Mouse (Mus musculus) G1E (cell line): Measurements from ENCODE around the gene Adad2. TPM values are rescaled to one million over a fixed set of nuclear protein-coding genes. Genes with fewer than 3 reads are reported as not detected.

Experiments used
- ATAC-seq: 2 replicates; pipeline ENCODE4 v1.8.0; 2016; ENCODE audit warnings: mild to moderate bottlenecking; ENCODE audit not compliant: insufficient number of reproducible peaks, poor library complexity, low FRiP score, severe bottlenecking; ENCODE audit errors: extremely low read depth
- DNase-seq: peaks from one replicate; pipeline ENCODE4 v3.0.0; 2012; ENCODE audit warnings: low spot score
- H3K27me3 ChIP-seq: 2 replicates; pipeline ENCODE4 v1.6.1; 2012; ENCODE audit warnings: mild to moderate bottlenecking, low read length, inconsistent platforms; ENCODE audit not compliant: insufficient read depth
- H3K36me3 ChIP-seq: replicated peaks from 2 replicates; pipeline ENCODE3; 2012; ENCODE audit warnings: mild to moderate bottlenecking, inconsistent platforms
- H3K4me1 ChIP-seq: 2 replicates; pipeline ENCODE4 v1.6.1; 2012; ENCODE audit warnings: low read depth, low read length, inconsistent platforms, mixed read lengths; ENCODE audit not compliant: insufficient read depth
- H3K4me3 ChIP-seq: 2 replicates; pipeline ENCODE4 v1.5.1; 2012; ENCODE audit warnings: low read depth, mild to moderate bottlenecking, inconsistent platforms, low read length, moderate library complexity, mixed read lengths
- H3K9me3 ChIP-seq: replicated peaks from 2 replicates; pipeline ENCODE4 v1.6.1; 2012; ENCODE audit warnings: inconsistent platforms
- CTCF ChIP-seq: IDR thresholded peaks from 2 replicates; pipeline ENCODE4 v1.5.1; 2012; ENCODE audit warnings: low read depth, low read length, inconsistent platforms, mixed read lengths
- GATA1 ChIP-seq: IDR thresholded peaks from 2 replicates; pipeline ENCODE4 v1.6.1; 2012; ENCODE audit warnings: borderline replicate concordance, low read length, inconsistent platforms, mixed read lengths
- GATA2 ChIP-seq: IDR thresholded peaks from 2 replicates; pipeline ENCODE4 v1.6.1; 2012; ENCODE audit warnings: low read depth, low read length, inconsistent platforms, borderline replicate concordance
- POLR2AphosphoS5 ChIP-seq: IDR thresholded peaks from 2 replicates; pipeline ENCODE4 v1.6.1; 2012; ENCODE audit warnings: low read depth, low read length, inconsistent platforms; ENCODE audit not compliant: insufficient replicate concordance
- TAL1 ChIP-seq: conservative IDR thresholded peaks from 2 replicates; pipeline ENCODE4 v1.6.1; 2012; ENCODE audit warnings: low read depth, low read length, inconsistent platforms, mixed read lengths
- polyA plus RNA-seq: library from polyadenylated mRNA; stranded (reverse); fragments of >175 nt; gene quantifications from 2 replicates; pipeline ENCODE4 v1.2.3, GENCODE M21; 2012
- total RNA-seq, 2 experiments: library from RNA; stranded (forward) in 1 of 2; stranded (reverse) in 1 of 2; fragments of 200-1000 nt in 1 of 2; fragments of >200 nt in 1 of 2; fragmentation: Nextera tagmentation in 1 of 2; gene quantifications; 2 replicates each; pipeline ENCODE4 v1.2.3; 2014 to 2017

Gene Adad2
- total RNA-seq (2014; fragmentation: Nextera tagmentation) (not detected in 2 replicates), total RNA-seq (2017) (not detected in 2 replicates), polyA plus RNA-seq (not detected in 2 replicates)

DNA sequence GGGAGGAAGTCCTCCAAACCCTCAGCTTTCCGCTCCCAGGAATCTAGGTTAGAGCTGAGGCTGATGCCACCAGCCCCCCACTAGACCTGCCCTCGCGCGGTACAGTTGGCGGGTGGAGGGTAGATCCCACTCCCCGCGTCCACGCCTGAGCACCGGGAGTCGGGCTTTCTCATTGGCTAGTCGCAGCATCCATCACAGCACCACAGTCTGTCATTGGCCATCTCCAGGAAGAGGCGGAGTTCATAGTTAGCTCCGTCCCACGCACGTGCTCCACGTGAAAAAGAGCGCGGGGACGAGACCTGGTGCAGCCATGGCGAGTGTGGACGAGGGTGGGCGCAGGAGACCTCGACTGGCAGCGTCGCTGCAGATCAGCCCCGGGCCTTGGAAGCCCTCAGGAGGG is at the start of gene Adad2:
TSS of gene Adad2 (plus strand) at position 277 of the 400 bp plus-strand sequence.
- no peak for ATAC-seq
- DNase-seq: no peak
- Histone ChIP-seq H3K4me3 (no peak within 1 kb of the TSS), H3K27me3 (peaks cover 26% of the 10 kb centered on the region; the same call in 1 of the 2 replicates), H3K36me3 (no peaks in the 10 kb centered on the region), H3K9me3 (peaks cover 13% of the 10 kb centered on the region), H3K4me1 (no peaks in the 10 kb centered on the region)
- TF ChIP-seq GATA1 (no peak), GATA2 (no peak), POLR2AphosphoS5 (no peak), CTCF (no peak), TAL1 (no peak)

DNA sequence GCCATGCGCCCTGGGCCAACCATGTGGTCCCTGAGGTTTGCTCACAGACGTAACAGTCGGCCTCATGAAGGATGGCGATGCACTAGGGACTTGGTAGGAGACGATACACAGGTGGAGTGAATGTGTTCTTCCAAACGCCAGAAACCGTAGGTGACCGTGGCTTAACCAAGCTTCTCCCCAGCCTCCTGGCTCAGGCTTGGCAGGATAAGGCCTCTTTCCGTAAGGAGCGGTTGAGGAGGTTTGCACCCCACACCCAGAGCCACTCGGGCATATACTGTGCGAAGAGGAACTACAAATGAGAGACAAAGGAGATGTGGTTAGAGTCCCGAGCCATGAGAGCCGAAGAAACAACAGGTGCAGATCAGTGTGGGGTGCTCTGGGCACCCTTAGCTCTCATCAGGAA is 48.7 kb upstream of the Adad2 start:
- TF ChIP-seq POLR2AphosphoS5 (no peak), CTCF (no peak), GATA2 (no peak), GATA1 (no peak), TAL1 (no peak)
- ATAC-seq (no peak), DNase-seq (no peak)
- Histone ChIP-seq H3K9me3 (no peaks in the 10 kb centered on the region), H3K27me3 (no peaks in the 10 kb centered on the region), H3K4me1 (peaks cover 12% of the 10 kb centered on the region), H3K4me3 (no peak overlapping the region), H3K36me3 (peaks cover 91% of the 10 kb centered on the region)

DNA sequence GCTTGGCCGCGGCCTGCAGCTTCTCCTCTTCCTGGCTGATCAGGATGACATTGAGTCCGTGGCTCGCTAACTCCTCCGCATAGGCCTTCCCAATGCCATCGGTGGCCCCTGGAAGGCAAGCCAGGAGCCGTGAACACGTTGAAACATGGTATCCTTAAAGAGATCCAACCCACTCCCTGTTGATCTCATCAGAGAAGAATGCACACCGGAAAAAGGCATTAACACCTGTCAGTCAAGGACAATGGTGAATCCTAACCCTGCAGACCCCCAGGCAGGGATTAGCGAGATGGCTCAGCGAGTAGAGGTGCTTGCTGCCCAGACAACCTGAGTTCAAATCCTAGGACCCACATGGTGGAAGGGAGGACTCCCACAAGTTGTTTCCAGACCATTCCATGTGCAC is 46.2 kb upstream of the Adad2 start:
- TF ChIP-seq CTCF (no peak), GATA1 (no peak), GATA2 (no peak), TAL1 (no peak), POLR2AphosphoS5 (no peak)
- ATAC-seq: no peak
- no peak for DNase-seq
- Histone ChIP-seq H3K36me3 (peaks cover 95% of the 10 kb centered on the region), H3K4me1 (peaks cover 18% of the 10 kb centered on the region), H3K27me3 (no peaks in the 10 kb centered on the region), H3K9me3 (no peaks in the 10 kb centered on the region), H3K4me3 (no peak overlapping the region)

DNA sequence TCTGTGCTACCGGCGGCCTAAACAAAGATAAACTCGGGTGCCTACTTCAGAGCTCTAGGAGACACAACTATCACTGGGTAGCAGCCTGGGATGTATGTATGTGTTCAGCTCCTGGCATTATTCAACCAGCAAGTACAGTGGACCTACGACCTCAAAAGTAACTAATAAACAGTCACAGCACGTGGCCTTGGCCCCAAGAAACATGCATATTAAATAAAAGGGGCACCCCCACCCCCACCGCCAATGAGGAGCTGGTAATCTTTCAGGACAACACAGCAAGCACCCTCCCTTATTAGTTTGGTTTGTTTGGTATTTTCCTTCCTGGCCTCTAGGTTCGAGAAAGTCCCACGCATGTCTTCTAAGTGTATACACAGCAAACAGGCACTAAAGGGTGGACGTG is 44.3 kb upstream of the Adad2 start:
- ATAC-seq (no peak), DNase-seq (no peak)
- Histone ChIP-seq H3K36me3 (peaks cover 93% of the 10 kb centered on the region), H3K4me1 (peaks cover 36% of the 10 kb centered on the region), H3K27me3 (no peaks in the 10 kb centered on the region), H3K4me3 (no peak overlapping the region), H3K9me3 (no peaks in the 10 kb centered on the region)
- TF ChIP-seq CTCF: no peak
- TF ChIP-seq TAL1: no peak
- TF ChIP-seq GATA1: no peak
- TF ChIP-seq POLR2AphosphoS5: no peak
- no peak for TF ChIP-seq GATA2

DNA sequence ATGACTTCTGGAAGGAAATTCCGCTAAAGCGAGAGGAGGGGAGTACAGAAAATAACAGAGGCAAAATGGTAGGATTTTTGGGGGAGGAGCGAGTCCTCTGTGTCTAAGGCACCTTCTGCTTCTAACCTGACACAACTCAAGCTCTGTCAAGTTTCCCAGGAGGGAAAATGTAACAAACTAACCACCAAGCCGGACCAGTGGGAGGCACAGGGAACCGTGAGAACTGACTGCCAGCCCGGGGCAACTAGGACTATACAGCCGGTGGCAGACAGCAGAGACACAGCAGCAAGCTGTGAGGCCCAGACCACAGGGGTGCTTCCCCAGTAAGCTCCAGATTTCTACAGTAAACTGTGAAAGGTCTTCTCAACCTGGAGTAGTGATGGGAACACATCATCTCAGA is 43.6 kb upstream of the Adad2 start:
- no peak for ATAC-seq
- DNase-seq: no peak
- peaks cover 89% of the 10 kb centered on the region for H3K36me3 ChIP-seq
- H3K4me3 ChIP-seq: no peak overlapping the region
- no peak for TF ChIP-seq CTCF
- TF ChIP-seq POLR2AphosphoS5: no peak
- TF ChIP-seq TAL1: no peak
- TF ChIP-seq GATA2: no peak
- TF ChIP-seq GATA1: no peak
- H3K4me1 ChIP-seq: peaks cover 43% of the 10 kb centered on the region
- H3K27me3 ChIP-seq: no peaks in the 10 kb centered on the region
- no peaks in the 10 kb centered on the region for H3K9me3 ChIP-seq

DNA sequence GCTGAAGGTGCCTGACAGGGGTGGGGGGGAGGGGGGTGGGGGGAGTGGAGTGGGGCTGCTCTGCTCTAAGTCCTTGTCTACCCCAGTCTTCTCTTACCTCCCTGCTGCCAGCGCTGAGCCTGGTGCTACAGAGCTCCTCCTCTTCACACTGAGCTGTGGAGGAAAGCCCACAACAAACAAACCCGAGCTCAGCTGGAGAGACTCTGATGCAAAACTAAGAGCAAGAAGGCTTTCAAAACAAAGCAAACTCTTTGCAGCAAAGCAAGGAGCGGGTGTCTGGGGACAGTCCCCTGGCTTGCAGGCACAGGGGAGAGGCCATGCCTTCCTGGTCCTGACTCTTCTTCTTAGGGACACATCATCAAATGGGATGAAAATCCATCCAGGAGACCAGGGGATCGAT is 42.7 kb upstream of the Adad2 start:
- no peak for ATAC-seq
- peaks cover 49% of the 10 kb centered on the region for H3K4me1 ChIP-seq
- TF ChIP-seq POLR2AphosphoS5 (no peak), GATA1 (no peak), TAL1 (no peak), GATA2 (no peak), CTCF (no peak)
- H3K9me3 ChIP-seq: no peaks in the 10 kb centered on the region
- no peak for DNase-seq
- no peak overlapping the region; the same call in 1 of the 2 replicates for H3K4me3 ChIP-seq
- no peaks in the 10 kb centered on the region for H3K27me3 ChIP-seq
- peaks cover 79% of the 10 kb centered on the region for H3K36me3 ChIP-seq
